Mouse (Mus musculus) small intestine, adult 2 months (tissue): ENCODE measurements around the gene Gm4763.

Source experiments
- CTCF ChIP-seq: fragments of 200-500 bp; IDR thresholded peaks from 2 replicates; pipeline ENCODE4 v1.5.1; 2012; ENCODE audit warnings: low read depth, mild to moderate bottlenecking, control low read depth, inconsistent platforms, low read length, moderate library complexity, mixed read lengths; ENCODE audit not compliant: insufficient replicate concordance, insufficient read length; ENCODE audit errors: extremely low read depth
- POLR2A ChIP-seq: fragments of 200-500 bp; IDR thresholded peaks from 2 replicates; pipeline ENCODE4 v1.6.1; 2012; ENCODE audit warnings: low read depth, mild to moderate bottlenecking, control low read depth, inconsistent platforms, low read length, moderate library complexity

GRCm38 (mm10) chr7:24671944-24672439, 54.7 kb downstream of the Gm4763 start:
- TF ChIP-seq CTCF, result no peak
- no peak for TF ChIP-seq POLR2A
